Mouse (Mus musculus): ENCODE measurements around the gene Mto1. TPM values are rescaled to one million over a fixed set of nuclear protein-coding genes. Genes with fewer than 3 reads are reported as not detected.

Mto1 gene
- total RNA-seq (2023) = 10 to 100 TPM; 13.8 to 17.5 TPM

DNA sequence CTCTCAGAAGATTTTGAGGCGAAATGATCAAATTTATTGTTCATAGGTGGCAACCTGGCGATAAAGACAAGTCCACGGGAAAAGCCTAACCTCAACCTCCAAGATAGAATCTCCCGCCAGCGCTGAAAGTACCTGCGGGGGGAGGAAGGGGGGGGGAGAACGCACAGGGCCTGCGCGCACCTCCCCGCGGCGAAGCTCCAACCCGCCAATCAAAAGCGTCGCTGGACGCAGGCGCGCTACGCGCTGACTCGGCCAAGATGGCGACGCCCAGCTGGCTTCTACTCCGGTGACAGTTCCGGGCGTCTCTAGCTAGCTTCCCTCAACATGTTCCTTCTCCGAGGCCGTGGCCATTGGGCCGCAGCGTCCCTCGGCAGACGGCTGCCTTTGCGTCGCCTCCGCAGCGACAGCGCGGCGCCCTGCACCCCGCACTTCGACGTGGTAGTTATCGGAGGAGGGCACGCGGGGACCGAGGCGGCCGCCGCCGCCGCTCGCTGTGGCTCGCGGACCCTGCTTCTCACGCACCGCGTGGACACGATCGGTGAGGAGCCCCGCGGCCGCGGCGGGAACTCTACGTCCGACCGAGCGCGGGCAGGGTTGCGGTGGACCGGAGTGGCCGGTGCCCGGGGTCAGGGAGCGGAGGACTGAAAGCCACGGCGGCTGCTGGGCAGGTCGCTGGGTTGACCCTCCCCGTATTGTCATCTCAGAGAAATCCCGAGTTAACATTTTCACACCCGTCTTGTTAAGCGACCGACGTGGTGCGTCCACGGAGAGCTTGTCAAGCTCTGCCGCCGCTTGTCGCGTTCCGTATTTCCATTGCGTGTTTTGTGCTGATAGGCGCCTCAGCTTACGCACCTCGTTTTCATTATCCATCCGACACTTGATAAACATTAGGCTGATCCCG is at the start of gene Mto1, which contains the start of gene Gm17324:
Gene Mto1, plus strand, starts transcription at position 236 of the 901 bp plus-strand sequence.
Gene Gm17324, minus strand, starts transcription at position 814 of the 901 bp plus-strand sequence.

DNA sequence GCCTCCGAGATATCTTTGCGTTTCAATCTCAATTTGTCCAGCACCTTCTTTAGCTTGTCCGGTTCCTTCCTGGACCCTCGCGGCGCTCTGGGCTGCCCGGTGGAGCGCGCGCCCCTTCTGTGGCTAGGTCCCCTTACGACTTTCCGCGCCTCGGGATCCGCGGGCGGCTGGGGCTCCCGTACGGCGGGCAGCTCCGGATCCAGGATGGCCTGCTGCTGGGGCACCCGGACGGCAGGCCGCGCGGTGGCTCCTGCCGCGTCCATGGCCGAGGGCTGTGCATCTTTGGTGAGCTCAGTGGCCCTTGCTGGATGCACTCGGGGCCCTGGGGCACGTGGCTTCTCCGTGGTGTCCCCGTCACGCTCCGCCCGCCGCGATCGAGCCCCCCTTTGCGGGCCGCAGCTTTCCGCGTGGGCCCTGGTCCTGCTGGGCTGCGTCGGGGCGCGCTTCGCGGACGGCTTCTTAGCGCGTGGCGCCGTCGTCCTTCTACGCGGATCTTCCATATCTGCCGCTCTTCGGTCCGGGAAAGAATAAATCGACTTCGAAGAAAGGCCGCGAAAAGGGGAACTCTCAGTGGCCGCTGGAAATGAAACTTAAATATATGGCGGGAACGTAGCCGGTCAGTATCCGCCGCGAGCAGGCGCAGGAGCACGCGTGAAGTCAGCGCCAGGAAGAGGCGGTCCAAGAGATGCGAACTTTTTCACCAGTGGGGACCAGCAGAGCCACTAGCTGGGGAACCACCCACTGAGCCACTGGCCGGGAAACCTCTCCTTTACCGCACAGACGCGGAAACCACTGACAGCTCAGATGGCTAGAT is 5.2 kb upstream of the Mto1 start, which contains the start of gene Cgas:
Gene Cgas, minus strand, starts transcription at position 659 of the 814 bp plus-strand sequence.

DNA sequence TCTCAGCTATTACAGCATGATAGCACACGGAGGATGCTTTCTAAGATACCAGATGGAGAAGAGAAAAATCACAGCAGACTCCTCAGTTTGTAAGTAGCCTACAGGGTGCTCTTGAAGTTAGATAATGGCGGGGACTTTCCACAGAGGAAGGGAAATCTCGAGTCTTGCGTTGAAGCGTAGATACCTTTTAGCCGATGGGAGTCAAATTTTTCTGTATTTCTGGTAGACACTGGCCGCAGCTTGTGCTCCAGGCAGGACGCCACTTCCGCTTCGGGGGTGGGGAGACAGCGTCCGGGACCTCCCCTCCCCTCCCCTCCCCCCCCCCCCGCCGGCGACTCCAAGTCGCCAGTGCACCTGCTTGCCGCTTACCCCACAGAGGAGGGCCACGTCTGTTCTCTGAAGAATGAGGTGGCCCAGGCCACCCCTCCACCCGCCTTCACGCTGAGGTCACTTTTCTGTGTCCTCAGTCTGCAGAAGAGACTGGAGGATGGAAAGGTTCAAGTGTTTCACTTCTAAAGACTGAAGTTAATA is 40.9 kb downstream of the Mto1 start, which contains the start of gene Eef1a1:
Gene Eef1a1, minus strand, starts transcription at position 262 of the 531 bp plus-strand sequence.

Other genes starting within 250 kb of the Mto1 start
- gene Gsta1, start 217.6 kb upstream of the Mto1 start, total RNA-seq (2023) = not detected
- not detected for gene Gm3776, start 191.1 kb upstream of the Mto1 start, total RNA-seq (2023)
- gene Gm10639, start 158.3 kb upstream of the Mto1 start, total RNA-seq (2023) = not detected
- gene Omt2a, start 133.4 kb upstream of the Mto1 start, total RNA-seq (2023) = not detected
- gene Omt2b, start 120.6 kb upstream of the Mto1 start, total RNA-seq (2023) = not detected
- not detected for gene Gsta2, start 92.4 kb upstream of the Mto1 start, total RNA-seq (2023)
- not detected for gene Dppa5a, start 80.0 kb upstream of the Mto1 start, total RNA-seq (2023)
- not detected for gene Ooep, start 69.5 kb upstream of the Mto1 start, total RNA-seq (2023)
- gene Ddx43, start 52.4 kb upstream of the Mto1 start, total RNA-seq (2023) = not detected
- gene Cgas, start 5.0 kb upstream of the Mto1 start, total RNA-seq (2023) = 1 to 10 TPM; 7.9 to 9.1 TPM
- gene Gm17324, start 578 bp downstream of the Mto1 start, total RNA-seq (2023) = not detected
- 1,000 to 10,000 TPM; 3,507 to 3,694 TPM for gene Eef1a1, start 40.9 kb downstream of the Mto1 start, total RNA-seq (2023)
- 1 to 10 TPM; 6.1 to 6.2 TPM for gene Slc17a5, start 139.8 kb downstream of the Mto1 start, total RNA-seq (2023)
- under 1 TPM; 0.50 to 0.90 TPM for gene Cd109, start 167.3 kb downstream of the Mto1 start, total RNA-seq (2023)